Mouse (Mus musculus) hindbrain, embryonic 14.5 days (tissue): ENCODE results near the gene Psmg3. TPM values are rescaled to one million over a fixed set of nuclear protein-coding genes. Genes with fewer than 3 reads are reported as not detected.

Source experiments
- ATAC-seq: fragments of 200-750 bp; cut with Nextera tagmentation; 2 replicates; pipeline ENCODE4 v1.8.0; 2017; ENCODE audit warnings: moderate number of reproducible peaks, mild to moderate bottlenecking, moderate TSS enrichment, moderate library complexity; ENCODE audit not compliant: low FRiP score
- DNase-seq: peaks from one replicate; pipeline ENCODE4 v3.0.0-alpha.2; 2015; ENCODE audit warnings: low spot score
- H3K27ac ChIP-seq: fragments of 300-500 bp; sonication (generic); 2 replicates; pipeline ENCODE4 v1.5.1; 2014; ENCODE audit warnings: mild to moderate bottlenecking, moderate library complexity
- H3K27me3 ChIP-seq: fragments of 300-500 bp; sonication (generic); 2 replicates; pipeline ENCODE4 v1.6.1; 2014; ENCODE audit warnings: mild to moderate bottlenecking, low read length, mixed read lengths; ENCODE audit not compliant: control insufficient read depth, insufficient read depth
- H3K36me3 ChIP-seq: fragments of 300-500 bp; sonication (generic); replicated peaks from 2 replicates; pipeline ENCODE4 v1.6.1; 2014; ENCODE audit not compliant: control insufficient read depth, insufficient read depth
- H3K4me1 ChIP-seq: fragments of 300-500 bp; sonication (generic); replicated peaks from 2 replicates; pipeline ENCODE4 v1.6.1; 2014; ENCODE audit warnings: antibody characterized with exemption, low read length, mixed read lengths; ENCODE audit not compliant: control insufficient read depth, insufficient read depth
- H3K4me2 ChIP-seq: fragments of 300-500 bp; sonication (generic); replicated peaks from 2 replicates; pipeline ENCODE4 v1.6.1; 2014; ENCODE audit warnings: mild to moderate bottlenecking, moderate library complexity
- H3K4me3 ChIP-seq: fragments of 300-500 bp; sonication (generic); replicated peaks from 2 replicates; pipeline ENCODE4 v1.5.1; 2014; ENCODE audit warnings: mild to moderate bottlenecking, low read length
- H3K9ac ChIP-seq: fragments of 300-500 bp; sonication (generic); 2 replicates; pipeline ENCODE4 v1.6.1; 2014
- H3K9me3 ChIP-seq: fragments of 300-500 bp; sonication (generic); 2 replicates; pipeline ENCODE4 v1.6.1; 2016; ENCODE audit warnings: low read length; ENCODE audit not compliant: control insufficient read depth
- WGBS: fragments of 180-500 bp; shearing (Covaris S2); extraction: QIAGEN DNeasy Blood & Tissue Kit; methylation state at CpG from one replicate; pipeline ENCODE4 v1.1.7; 2014; 5-methylcytosine and 5-hydroxymethylcytosine counted together
- polyA plus RNA-seq: library from polyadenylated mRNA; unstranded; fragments of >200 nt; fragmentation: Nextera tagmentation; extraction: Ambion mirVana; gene quantifications from 2 replicates; pipeline ENCODE4 v1.2.1, GENCODE M21; 2014

Gene Psmg3
- polyA plus RNA-seq, 1 experiment from 2014 or later, result 67.5 TPM

DNA sequence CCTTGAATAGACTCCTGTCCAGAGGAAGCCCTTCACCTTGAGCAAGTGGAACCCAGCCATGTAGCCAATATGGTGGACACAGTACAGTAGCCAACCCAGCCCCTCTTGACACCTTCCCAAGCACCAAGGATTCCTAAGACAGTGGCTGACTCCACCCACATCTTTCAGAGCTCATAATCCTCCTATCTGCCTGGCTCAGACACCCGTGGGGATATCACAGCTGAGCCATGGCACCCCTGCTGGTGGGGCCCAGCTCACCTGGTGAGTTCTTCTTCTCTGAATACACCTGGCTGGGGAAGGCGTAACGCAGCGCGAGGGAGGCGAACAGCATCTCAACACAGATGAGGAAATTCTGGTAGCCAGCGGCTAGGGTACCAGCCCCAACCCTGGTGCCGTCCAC is 20.8 kb downstream of the Psmg3 start:
- peaks cover 14% of the 10 kb centered on the region for H3K36me3 ChIP-seq
- no peak overlapping the region for H3K27ac ChIP-seq
- H3K9ac ChIP-seq, result no peak overlapping the region
- H3K4me3 ChIP-seq, result no peak overlapping the region
- no peak for DNase-seq
- no peak overlapping the region for H3K4me2 ChIP-seq
- 93% methylated on average over 8 of the region's 8 CpGs for WGBS
- no peaks in the 10 kb centered on the region for H3K27me3 ChIP-seq
- no peaks in the 10 kb centered on the region for H3K9me3 ChIP-seq
- no peaks in the 10 kb centered on the region for H3K4me1 ChIP-seq
- no peak for ATAC-seq

DNA sequence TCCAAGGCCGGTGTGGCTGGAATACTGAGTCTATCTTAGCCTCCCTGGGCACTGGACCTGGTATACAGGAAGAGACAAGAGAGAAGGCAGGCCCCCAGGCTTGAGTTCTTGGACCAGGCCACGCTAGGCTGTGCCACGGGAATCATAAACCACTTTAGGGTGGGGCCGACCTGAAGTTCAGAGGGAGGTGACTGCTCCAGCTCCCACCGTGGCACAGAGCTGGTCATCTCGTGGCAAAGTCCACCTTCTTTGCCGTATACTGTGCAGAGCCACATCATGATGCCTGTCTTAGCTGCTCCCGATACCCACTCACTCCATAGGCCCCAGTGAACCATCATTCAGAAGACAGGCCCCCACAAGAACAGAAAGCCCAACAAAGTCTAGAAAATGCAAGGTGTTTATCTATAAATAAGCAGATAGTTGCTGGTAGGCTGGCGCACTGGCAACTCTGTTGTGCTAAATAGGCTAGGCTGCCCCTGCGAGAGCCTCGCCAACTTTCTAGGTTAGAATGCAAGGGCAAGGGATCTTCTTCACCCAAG is 22.0 kb downstream of the Psmg3 start:
- H3K36me3 ChIP-seq, result peaks cover 27% of the 10 kb centered on the region
- H3K9ac ChIP-seq, result no peak overlapping the region
- H3K27ac ChIP-seq, result no peak overlapping the region
- DNase-seq, result no peak
- 91% methylated on average over 11 of the region's 11 CpGs for WGBS
- no peaks in the 10 kb centered on the region for H3K27me3 ChIP-seq
- H3K4me3 ChIP-seq, result no peak overlapping the region
- H3K4me1 ChIP-seq, result no peaks in the 10 kb centered on the region
- no peak overlapping the region for H3K4me2 ChIP-seq
- H3K9me3 ChIP-seq, result no peaks in the 10 kb centered on the region
- ATAC-seq, result no peak

DNA sequence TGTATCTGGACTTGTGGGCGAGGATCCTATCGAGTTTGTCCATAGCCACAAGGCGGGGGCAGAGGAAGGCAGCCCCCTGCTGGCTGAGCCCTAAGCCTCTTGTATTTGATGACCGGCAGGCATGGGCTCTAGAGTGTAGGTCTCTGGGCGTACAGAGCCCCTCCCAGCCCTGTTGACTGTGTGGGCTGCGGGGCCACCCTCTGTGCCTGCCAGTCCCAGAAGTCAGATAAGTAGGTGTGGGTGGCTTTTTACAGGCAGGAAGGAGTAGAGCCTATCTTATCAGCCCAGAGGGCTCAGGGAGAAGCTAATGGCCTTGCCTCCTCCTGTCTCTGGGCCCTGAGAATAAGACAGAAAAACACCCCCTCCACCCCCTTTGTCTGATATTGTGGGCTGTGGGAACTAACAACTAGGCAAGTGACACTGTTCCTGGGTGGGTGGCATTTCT is 22.6 kb downstream of the Psmg3 start:
- WGBS, result 10% methylated on average over 6 of the region's 6 CpGs
- ATAC-seq, result no peak

DNA sequence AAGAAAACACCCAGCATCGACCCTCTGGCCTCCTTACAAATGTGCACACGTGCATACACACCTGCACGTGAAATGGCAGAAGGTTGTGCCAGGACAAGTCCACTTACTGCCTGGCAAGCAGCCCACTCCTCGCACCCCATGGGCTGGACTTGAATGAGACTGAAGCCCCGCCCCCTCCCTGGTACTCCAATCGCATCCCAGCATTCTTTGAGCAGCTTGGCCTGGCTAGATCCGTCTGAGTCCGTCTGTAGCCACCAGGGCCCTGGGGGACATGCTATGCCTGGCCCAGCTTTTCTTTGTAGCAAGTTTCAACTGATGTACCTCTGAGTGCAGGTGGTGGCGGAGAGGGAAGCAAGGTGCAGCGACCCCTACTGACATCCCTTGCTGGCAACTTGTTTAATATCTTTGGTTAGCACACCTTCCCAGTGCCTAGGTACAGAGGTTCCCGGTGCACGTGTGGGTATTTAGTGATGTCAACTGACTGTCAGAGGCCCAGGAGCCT is 23.0 kb downstream of the Psmg3 start:
- peak overlapping the region; percentile 28; the same call in 1 of the 2 replicates for H3K4me2 ChIP-seq
- H3K4me3 ChIP-seq, result no peak overlapping the region
- H3K4me1 ChIP-seq, result peaks cover 8% of the 10 kb centered on the region
- ATAC-seq (peak; percentile 41; the same call in 1 of the 2 replicates), DNase-seq (peak; percentile 36)
- H3K9me3 ChIP-seq, result no peaks in the 10 kb centered on the region
- no peak overlapping the region for H3K27ac ChIP-seq
- 9% methylated on average over 12 of the region's 12 CpGs for WGBS
- peaks cover 30% of the 10 kb centered on the region for H3K36me3 ChIP-seq
- H3K27me3 ChIP-seq, result no peaks in the 10 kb centered on the region
- H3K9ac ChIP-seq, result no peak overlapping the region

More for the DNA sequence above, 22.6 kb downstream of the Psmg3 start:
- Histone ChIP-seq H3K4me3 (no peak overlapping the region), H3K4me1 (peaks cover 3% of the 10 kb centered on the region), H3K9ac (no peak overlapping the region), H3K36me3 (peaks cover 30% of the 10 kb centered on the region), H3K4me2 (no peak overlapping the region), H3K27ac (no peak overlapping the region), H3K9me3 (no peaks in the 10 kb centered on the region), H3K27me3 (no peaks in the 10 kb centered on the region)
- DNase-seq, result no peak

DNA sequence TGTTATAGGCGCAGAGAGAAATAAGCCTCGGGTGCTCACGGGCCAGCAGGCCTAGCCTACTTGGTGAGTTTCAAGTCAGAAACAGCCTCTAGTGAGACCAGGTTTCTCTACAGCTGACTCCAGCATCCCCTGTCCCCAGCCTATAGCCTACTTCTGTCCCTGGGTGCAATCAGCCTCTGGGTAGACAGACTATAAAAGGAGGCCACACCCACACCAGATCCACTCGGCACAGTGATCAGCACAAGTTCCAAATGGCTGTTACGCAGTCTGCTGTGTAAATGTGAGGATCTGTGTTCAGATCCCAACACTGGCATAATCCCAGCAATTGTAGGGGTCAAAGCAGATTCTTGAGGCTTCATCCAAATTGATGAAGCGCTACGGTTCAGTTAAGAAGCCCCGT is 23.5 kb downstream of the Psmg3 start:
- no peak overlapping the region for H3K27ac ChIP-seq
- ATAC-seq (no peak), DNase-seq (no peak)
- H3K36me3 ChIP-seq, result peaks cover 30% of the 10 kb centered on the region
- no peak overlapping the region for H3K4me3 ChIP-seq
- no peaks in the 10 kb centered on the region for H3K9me3 ChIP-seq
- H3K9ac ChIP-seq, result no peak overlapping the region
- H3K27me3 ChIP-seq, result no peaks in the 10 kb centered on the region
- WGBS, result 81% methylated on average over 8 of the region's 8 CpGs
- no peak overlapping the region for H3K4me2 ChIP-seq
- peaks cover 12% of the 10 kb centered on the region for H3K4me1 ChIP-seq

DNA sequence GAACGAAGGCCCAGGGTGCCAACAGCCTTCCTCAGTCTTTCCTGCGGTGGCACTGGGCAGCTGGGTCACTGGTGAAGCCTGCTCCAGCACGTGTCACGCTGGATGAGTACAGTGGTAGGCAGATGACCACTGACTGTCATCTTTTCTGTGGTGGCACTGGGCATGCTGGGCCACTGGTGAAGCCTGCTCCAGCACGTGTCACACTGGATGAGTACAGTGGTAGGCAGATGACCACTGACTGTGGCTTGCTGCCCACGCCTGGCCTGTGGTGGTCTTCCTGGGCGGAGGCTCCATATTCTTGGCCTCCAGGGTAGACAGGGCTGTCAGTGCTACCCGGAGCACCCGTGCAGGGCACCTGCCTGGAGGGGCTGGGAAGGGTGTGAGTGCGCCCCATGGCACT is 24.8 kb downstream of the Psmg3 start:
- no peak for DNase-seq
- 93% methylated on average over 10 of the region's 10 CpGs for WGBS
- Histone ChIP-seq H3K27ac (no peak overlapping the region), H3K27me3 (no peaks in the 10 kb centered on the region), H3K36me3 (peaks cover 30% of the 10 kb centered on the region), H3K9ac (no peak overlapping the region), H3K9me3 (no peaks in the 10 kb centered on the region), H3K4me2 (no peak overlapping the region), H3K4me3 (no peak overlapping the region), H3K4me1 (peaks cover 25% of the 10 kb centered on the region)
- ATAC-seq, result no peak

DNA sequence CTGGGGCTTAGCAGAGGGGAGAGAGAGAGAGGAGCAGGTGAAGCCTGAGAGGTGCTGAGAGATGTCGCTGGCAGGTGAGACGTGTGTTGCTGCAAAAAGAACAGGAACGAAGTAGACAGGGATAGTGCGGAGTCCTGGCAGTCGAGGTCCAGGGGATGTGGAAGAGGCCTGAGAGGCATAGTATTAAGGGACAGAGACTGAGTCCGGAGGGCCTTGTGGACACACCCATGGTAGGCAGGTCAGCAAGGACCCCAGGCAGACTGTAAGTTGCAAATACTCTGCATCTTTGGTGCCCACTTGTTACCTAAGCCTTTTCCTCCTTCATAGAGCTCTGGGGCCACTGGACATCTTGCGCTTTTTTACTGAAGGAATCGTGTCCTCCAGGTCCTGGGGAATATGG is 25.5 kb downstream of the Psmg3 start:
- ATAC-seq, result no peak

DNA sequence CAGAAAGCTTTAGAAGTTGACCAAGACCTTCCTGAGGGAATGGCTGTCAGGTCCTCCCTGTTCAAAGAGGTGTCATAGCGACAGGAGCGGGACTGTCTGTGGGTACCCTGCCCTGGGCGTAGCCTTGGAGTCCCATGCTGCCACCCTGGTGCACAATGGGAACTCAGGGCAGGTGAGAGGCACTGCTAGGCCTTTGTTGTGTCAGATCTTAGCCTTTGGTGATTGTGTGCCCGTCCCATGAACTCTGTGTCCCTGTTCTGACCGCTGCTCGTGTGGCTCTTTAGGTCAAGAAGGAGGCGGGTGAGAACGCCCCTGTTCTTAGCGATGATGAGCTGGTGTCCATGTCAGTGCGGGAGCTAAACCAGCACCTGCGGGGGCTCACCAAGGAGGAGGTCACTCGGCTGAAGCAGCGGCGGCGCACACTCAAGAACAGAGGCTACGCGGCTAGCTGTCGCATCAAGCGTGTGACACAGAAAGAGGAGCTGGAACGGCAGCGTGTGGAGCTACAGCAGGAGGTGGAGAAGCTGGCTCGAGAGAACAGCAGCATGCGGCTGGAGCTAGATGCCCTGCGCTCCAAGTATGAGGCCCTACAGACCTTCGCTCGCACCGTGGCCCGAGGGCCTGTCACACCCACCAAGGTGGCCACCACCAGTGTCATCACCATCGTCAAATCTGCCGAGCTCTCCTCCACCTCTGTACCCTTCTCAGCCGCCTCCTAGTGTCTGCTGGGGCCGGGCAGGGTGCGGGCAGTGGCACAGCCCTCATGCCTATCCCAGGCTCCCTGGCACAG is 26.7 kb downstream of the Psmg3 start:
- no peak overlapping the region for H3K9ac ChIP-seq
- H3K27me3 ChIP-seq, result no peaks in the 10 kb centered on the region
- ATAC-seq (no peak), DNase-seq (no peak)
- no peak overlapping the region for H3K27ac ChIP-seq
- peaks cover 30% of the 10 kb centered on the region for H3K4me1 ChIP-seq
- H3K36me3 ChIP-seq, result peaks cover 30% of the 10 kb centered on the region
- WGBS, result 88% methylated on average over 33 of the region's 33 CpGs
- H3K4me2 ChIP-seq, result no peak overlapping the region
- H3K4me3 ChIP-seq, result no peak overlapping the region
- H3K9me3 ChIP-seq, result no peaks in the 10 kb centered on the region

More for the DNA sequence above, 25.5 kb downstream of the Psmg3 start:
- Histone ChIP-seq H3K36me3 (peaks cover 30% of the 10 kb centered on the region), H3K27ac (no peak overlapping the region), H3K27me3 (no peaks in the 10 kb centered on the region), H3K4me3 (no peak overlapping the region), H3K4me1 (peaks cover 30% of the 10 kb centered on the region), H3K9ac (no peak overlapping the region), H3K9me3 (no peaks in the 10 kb centered on the region), H3K4me2 (no peak overlapping the region)
- DNase-seq, result no peak
- WGBS, result 92% methylated on average over 8 of the region's 8 CpGs

DNA sequence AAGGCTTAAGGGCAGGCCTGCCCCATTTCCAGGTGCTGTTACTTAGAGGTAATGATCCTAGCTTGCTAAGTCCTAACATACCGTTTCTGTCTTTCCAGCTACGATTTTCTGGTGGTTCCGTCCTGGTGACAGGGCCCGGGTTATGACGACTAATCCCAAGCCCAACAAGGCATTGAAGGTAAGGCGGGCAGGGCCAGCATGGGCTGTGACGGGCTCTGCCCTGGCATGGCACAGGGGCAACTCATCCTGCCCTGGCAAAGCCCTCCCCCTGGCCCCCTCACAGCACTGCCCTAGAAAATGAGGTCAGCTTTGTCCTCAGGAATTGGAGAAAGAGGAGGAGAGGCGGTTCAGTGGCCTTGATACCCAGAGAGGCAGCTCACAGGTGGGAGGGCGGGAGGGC is 27.6 kb downstream of the Psmg3 start:
- DNase-seq (no peak), ATAC-seq (no peak)
- H3K9ac ChIP-seq, result peak overlapping the region; percentile 60
- H3K36me3 ChIP-seq, result peaks cover 30% of the 10 kb centered on the region
- H3K4me3 ChIP-seq, result no peak overlapping the region
- no peaks in the 10 kb centered on the region for H3K9me3 ChIP-seq
- no peaks in the 10 kb centered on the region for H3K27me3 ChIP-seq
- peak overlapping the region; percentile 72 for H3K4me2 ChIP-seq
- peaks cover 30% of the 10 kb centered on the region for H3K4me1 ChIP-seq
- WGBS, result 93% methylated on average over 9 of the region's 9 CpGs
- H3K27ac ChIP-seq, result peak overlapping the region; percentile 94
